Mouse (Mus musculus): ENCODE results near the gene Adap1. TPM values are rescaled to one million over a fixed set of nuclear protein-coding genes. Genes with fewer than 3 reads are reported as not detected.

The Adap1 gene
- total RNA-seq, 2 experiments from 2014 or later, result 4.5 to 11.6 TPM

- no peak for DNase-seq (ENCODE audit: low spot score in 2 of 2)
Measured at GRCm38 (mm10) chr5:139287099-139287498, 38.3 kb downstream of the Adap1 start.

GRCm38 (mm10) chr5:139286142-139286941, 39.1 kb downstream of the Adap1 start:
- no peak for DNase-seq (ENCODE audit: low spot score in 2 of 2)

DNA sequence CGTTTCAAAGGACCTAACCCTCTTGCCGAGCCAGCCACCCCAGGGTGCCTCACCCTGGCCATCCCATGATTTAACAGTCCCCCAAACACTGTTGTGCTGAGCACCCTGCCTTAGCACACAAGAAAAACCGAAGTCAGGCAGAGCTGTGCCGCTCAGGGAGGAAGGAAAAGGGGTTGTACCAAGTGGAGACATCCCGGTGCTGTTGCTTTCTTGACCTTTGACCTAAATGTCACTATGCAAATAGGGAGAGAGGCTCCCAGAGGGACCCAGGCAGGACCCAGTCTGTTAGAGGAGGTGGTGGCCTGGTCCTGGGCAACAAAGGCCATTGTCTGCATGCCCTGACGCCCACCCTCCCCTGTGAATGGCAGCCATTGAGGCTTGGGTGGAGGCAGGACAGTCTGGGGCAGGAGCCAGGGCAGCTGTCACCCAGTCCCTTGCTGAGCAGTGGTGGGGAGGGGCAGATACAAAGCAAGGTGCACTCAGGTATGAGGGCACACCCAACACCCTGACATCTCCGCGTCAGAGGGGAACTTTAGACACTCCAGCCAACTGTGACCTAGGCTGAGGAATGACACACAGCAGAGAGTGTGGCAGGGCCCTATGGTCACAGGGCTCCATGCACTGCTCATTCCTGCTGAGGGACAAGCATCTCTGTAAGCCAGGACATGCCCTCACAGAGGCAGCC, 39.9 kb downstream of the Adap1 start:
- DNase-seq (ENCODE audit: low spot score in 2 of 2), result no peak

DNA sequence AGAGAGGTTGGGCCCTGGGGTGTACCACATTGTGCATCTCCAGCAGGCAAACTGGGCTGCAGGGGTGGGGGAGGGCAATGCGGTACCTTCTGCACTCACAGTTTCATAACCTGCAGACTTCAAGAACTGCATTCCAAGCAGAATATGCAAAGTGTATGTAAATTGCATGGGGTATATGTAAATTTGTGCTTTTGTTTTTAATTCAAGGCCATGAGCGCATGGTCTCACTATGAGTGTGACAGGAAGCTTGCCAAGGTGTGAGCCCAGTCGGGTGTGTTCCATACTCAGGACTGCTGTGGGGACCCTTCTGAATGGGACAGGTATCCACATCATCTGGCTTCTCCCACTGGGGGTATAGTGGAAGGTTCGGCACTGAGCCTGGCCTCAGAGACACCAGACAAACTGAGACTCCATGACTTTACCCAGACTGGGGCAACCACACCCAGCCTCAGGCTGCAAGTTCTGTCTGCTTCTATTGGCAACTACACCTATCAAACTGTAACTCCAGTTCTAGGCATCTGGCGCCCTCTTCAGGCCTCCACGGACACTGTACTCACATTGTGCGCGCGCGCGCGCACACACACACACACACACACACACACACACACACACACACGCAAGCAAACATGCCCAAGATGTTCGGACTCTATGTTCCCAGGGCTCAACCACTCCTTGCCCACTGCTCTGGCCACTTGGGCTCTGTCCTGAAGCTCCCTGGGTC, 41.8 kb downstream of the Adap1 start:
- DNase-seq (ENCODE audit: low spot score in 2 of 2), result no peak

- DNase-seq (ENCODE audit: low spot score in 2 of 2), result peak; percentile 88 to 91
Measured at GRCm38 (mm10) chr5:139282191-139282590, 43.2 kb downstream of the Adap1 start.

GRCm38 (mm10) chr5:139281373-139282112, 43.9 kb downstream of the Adap1 start:
- DNase-seq (ENCODE audit: low spot score in 2 of 2), result no peak

DNA sequence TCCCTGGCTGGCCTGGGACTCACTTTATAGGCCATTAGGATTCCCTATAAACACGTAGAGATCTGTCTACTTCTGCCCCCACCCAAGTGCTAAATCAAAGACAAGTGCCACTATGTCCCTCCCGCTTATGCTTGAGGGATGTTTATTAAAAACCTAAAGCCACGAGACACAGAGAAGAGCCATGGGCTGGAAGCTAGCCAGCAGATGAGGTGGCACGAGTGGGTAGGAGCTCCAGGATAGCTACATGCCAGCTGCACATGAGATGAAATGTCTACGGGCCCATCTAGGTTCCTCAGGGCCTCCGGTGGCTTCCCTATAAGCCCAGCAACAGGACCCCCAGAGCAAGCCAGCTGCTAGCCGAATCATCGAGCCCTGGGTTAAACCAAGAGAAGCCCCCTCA, 48.1 kb downstream of the Adap1 start:
- DNase-seq (ENCODE audit: low spot score in 2 of 2), result no peak

DNA sequence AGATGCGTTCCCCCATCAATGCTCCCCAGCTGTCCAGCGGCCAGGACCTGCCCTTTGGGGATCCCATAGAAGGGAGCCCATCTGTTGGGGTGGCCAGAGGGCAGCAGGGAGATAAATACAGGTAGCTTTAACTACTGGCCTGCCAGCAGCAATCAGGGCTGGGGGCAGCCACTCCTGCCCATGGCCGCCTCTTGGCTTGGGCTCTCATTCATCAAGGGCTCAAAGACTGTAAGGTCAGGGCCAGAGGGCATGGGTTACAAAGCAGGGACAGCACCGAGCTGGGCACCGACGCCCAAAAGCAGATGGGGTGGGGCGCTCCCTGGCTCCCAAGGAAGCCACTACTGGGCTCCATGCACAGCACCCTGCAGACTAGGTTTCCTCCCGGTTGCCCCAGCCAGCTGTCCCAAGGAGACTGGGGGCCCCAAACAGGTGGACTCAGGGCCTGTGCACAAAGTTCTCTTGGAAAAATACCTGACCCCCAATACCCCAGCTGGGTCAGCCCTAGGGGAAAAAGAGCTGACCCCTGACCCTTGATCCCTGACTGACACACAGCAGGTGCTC, 53.3 kb downstream of the Adap1 start:
- DNase-seq (ENCODE audit: low spot score in 2 of 2), result no peak

DNA sequence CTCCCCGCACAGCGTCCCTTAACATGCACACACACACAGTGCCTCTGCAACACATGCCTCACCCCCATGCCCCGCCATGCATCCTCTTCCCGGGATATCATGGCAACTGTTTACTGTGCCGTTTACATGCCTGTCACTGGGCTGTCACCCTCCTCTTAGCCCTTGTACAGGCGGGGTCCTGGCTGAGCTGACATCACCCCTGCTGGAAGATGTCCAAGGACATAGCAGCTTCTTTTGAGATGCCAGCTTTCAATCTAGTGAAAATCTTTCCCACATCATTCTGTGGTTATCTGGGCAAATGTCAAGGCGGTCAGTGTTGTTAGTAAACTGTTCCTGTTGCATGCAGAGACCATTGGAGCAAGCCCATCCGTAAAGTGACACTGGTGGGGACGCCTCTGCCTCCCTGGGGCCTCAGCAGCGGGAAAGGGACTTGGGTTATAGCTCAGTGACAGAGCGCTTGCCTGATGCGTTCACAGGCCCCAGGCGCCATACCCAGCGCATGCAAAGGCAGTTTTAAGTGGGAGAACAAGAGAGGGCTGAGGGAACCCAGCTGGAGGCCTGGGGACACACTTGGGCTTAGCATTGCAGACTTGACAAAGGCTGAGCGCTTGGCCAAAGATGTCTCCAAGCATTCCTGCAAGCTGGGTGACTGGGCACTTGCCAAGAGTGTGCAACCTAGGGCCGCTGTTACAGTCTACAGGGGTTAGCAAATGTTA, 54.5 kb downstream of the Adap1 start:
- DNase-seq (ENCODE audit: low spot score in 2 of 2), result peak in 1 of 2 experiments; percentile 63

- DNase-seq (ENCODE audit: low spot score in 2 of 2), result no peak
Measured at GRCm38 (mm10) chr5:139267661-139268060, 57.8 kb downstream of the Adap1 start.

DNA sequence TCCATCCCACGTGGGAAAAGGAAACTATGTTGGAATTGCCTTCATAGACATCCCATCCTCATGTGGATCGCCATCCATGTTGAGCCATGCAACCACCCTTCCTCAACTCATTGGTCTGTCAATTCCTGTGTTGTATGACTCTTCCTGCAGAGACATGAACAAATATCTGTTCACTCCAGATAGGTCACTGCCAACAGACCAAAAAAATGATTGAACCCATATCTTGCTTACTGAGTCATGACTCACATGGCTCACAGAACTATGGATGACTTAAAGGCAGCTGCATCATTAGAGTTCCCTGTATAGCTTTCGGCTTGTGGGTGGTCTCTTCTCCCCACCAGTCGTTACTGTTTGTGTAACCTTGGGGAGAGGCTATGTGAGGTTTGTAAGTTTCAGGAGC, 64.0 kb downstream of the Adap1 start:
- DNase-seq (ENCODE audit: low spot score in 2 of 2), result no peak

GRCm38 (mm10) chr5:139259853-139260252, 65.6 kb downstream of the Adap1 start:
- DNase-seq (ENCODE audit: low spot score in 2 of 2), result no peak

- no peak for DNase-seq (ENCODE audit: low spot score in 2 of 2)
Measured at GRCm38 (mm10) chr5:139258371-139259035, 66.9 kb downstream of the Adap1 start.

- DNase-seq (ENCODE audit: low spot score in 2 of 2), result no peak
Measured at GRCm38 (mm10) chr5:139257818-139258217, 67.6 kb downstream of the Adap1 start.

- no peak for DNase-seq (ENCODE audit: low spot score in 2 of 2)
Measured at GRCm38 (mm10) chr5:139257265-139257664, 68.2 kb downstream of the Adap1 start.

DNA sequence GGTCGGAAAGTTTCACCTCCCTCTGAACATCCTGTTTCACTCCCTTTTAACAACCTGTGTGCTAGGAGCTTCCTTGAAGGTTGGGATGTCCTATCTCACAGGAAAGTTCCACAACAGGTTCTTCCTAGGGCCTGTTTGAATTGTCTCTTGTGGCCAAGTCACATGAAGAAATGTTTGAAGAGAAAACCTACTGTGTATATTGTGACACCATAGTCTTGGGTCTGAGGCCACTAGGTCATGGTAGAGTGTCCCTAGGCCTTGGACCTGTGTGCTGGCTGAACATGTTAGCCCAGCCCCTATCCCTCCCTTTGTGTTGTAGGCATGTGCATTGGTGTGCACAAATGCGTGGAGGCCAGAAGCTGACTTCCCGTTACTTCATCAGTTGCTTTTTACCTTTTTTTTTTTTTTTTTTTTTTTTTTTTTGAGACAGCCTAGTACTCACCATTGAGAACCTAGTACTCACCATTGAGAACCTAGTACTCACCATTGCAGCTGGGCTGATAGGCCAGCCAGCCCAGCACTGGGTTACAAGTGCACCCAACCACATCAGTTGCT, 69.1 kb downstream of the Adap1 start:
- DNase-seq (ENCODE audit: low spot score in 2 of 2), result no peak

- DNase-seq (ENCODE audit: low spot score in 2 of 2), result no peak
Measured at GRCm38 (mm10) chr5:139255777-139256176, 69.6 kb downstream of the Adap1 start.

GRCm38 (mm10) chr5:139254938-139255337, 70.5 kb downstream of the Adap1 start:
- DNase-seq (ENCODE audit: low spot score in 2 of 2), result no peak

- DNase-seq (ENCODE audit: low spot score in 2 of 2), result peak; percentile 48 to 51
Measured at GRCm38 (mm10) chr5:139253301-139253741, 72.1 kb downstream of the Adap1 start.

Measured in adrenal gland, adult 18-20 months (tissue).